Mouse (Mus musculus): ENCODE results near the gene Htra3.

Htra3 gene

GRCm38 (mm10) chr5:35611900-35612299 lies 67.7 kb downstream of the Htra3 start:
- DNase-seq (ENCODE audit: low read depth) = no peak

DNA sequence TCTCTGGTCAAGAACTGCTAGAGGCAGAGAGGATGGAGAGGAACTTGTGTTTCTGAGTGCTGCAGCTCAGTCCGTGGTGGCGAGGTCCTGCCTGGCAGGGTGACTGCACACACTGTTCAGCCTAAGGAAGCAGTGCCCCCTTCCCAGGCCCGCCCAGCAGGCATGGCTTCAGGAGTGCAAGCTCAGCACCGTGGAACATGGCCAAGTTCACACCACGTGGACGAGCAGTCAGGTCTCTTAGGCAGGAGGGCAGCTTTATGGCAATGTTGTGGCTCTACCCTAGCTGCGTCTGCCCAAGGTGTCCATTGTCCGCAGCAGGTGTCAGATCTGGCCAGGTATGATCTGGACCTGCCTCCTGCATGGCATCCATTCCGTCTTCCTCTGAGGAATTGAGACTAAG lies 68.4 kb downstream of the Htra3 start:
- DNase-seq (ENCODE audit: low read depth) = no peak

GRCm38 (mm10) chr5:35610381-35610780 lies 69.2 kb downstream of the Htra3 start:
- no peak for DNase-seq (ENCODE audit: low read depth)

DNA sequence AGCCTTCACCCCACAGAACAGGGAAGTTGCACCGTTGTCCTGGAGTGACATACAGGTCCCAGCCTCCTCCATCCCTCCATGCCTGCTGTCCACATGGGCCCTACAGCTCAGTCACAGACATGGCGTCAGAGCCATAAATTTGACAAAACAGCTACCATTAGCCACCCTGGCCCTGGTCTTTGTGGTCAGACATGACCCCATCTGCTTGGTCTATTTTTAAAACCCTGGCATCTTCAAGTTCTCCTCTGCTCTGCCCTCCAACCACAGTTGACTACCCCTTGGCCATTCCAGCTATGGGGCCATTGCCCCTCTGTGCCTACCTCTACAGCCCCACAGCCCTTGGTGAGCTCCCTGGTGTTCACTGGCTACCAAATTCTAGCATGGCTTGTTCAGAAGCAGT lies 69.6 kb downstream of the Htra3 start:
- no peak for DNase-seq (ENCODE audit: low read depth)

- DNase-seq (ENCODE audit: low read depth) = no peak
Observed at GRCm38 (mm10) chr5:35609381-35609780, 70.2 kb downstream of the Htra3 start.

DNA sequence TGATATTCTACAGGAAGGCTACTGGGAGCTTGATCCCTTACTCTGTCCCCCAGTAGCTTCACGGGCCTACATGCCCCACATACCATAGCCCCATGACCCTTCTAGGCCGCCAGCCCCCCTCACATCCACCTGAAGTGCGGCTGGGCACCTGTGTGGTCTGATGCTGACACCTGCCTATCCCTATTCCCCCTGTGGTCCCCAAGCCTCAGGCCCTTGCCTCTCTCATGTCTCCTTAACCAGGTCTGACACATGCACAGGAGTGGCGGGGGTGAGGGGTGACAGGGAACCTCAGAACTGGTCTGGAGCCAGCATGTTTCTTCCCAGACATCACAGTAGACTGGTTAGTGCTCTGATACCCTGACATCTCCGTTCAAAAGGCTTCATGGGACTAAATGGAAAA lies 71.0 kb downstream of the Htra3 start:
- no peak for DNase-seq (ENCODE audit: low read depth)

DNA sequence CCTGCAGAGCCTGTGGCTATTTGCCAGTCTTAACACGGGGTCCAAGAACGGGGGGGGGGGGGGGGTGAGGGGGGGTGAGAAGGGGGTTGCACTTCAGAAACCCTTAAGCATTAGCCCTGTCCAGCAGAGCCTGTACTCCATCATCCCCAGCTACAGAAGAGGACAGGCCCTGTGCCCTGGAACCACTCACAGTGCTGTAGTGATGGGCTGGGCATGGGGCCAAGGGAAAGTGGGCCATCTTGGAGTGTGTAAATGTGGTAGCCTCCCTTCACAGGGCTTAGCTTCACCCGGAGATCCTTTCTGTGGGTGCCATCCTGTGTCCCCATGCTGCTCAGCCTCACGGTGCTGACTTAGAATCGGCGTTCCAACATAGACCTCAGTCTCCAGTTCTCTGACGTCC lies 71.8 kb downstream of the Htra3 start:
- no peak for DNase-seq (ENCODE audit: low read depth)

DNA sequence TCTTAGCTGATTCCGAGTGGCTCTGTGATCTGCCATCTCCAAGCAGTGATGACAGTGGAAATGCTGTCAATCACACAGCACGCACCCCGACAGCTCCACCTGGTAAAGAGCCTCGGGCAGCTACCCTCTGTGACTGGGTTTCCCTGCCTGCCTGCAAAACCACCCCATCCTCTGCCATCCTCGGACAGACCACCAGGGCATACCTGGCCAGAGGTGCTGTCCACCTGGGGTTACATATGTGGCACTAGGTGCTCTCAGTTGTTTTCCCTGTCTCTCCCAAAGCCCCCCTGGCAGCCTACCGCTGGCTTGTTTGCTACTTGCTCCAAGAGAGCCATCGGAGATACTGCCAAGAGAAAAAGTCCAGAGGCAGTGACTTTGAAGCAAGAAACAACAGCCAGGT lies 72.8 kb downstream of the Htra3 start:
- DNase-seq (ENCODE audit: low read depth) = no peak

- DNase-seq (ENCODE audit: low read depth) = no peak
Observed at GRCm38 (mm10) chr5:35605355-35605754, 74.2 kb downstream of the Htra3 start.
